Mouse (Mus musculus) lung, adult 2 months (tissue): ENCODE data around the gene Ap3s2.

Experiments
- CTCF ChIP-seq: fragments of 200-500 bp; IDR thresholded peaks from 2 replicates; pipeline ENCODE4 v1.5.1; 2011; ENCODE audit warnings: mild to moderate bottlenecking, low read length, control low read depth; ENCODE audit not compliant: insufficient read depth
- POLR2A ChIP-seq: fragments of 200-500 bp; IDR thresholded peaks from 2 replicates; pipeline ENCODE4 v1.6.1; 2011; ENCODE audit warnings: low read depth, mild to moderate bottlenecking, control low read depth, low read length, borderline replicate concordance; ENCODE audit errors: extremely low read depth

DNA sequence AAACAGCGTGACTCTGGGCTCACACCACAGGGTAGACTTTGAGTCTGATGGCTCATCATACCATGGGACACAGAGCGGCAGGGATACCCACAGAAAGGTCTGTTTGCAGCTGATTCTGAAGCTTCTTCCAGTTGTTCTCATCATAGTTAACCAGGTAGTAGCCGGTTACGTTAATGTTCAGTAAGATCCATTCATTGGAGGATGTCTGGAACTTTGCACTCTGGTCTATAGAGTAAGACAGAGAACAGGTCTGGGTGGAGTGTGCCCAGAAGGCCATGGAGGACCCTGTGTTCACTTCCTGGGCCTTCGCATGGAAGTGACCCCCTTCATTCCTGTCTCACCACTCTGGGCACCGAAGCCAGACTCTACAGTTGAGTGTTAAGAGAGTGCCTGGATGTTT, 85.3 kb downstream of the Ap3s2 start:
- no peak for TF ChIP-seq POLR2A
- no peak for TF ChIP-seq CTCF
